Mouse (Mus musculus) regulatory T cell (primary cell): ENCODE measurements around the gene Gm31571.
"Not testable (repeated sequence)": the region's sequence is repeated elsewhere in the genome, so short reads cannot be mapped to it uniquely, and the experiment has no call there.

Experiments used
- in situ Hi-C: fragments of 300-600 bp; cut with MboI, MseI; formaldehyde crosslinking; loops from one replicate; pipeline ENCODE4 v1.15.1; 2025; ENCODE audit warnings: high pct_unique_total_duplicates

The Gm31571 gene

GRCm38 (mm10) chrY:22051253-22051652 is at the start of gene Gm31571:
Gene Gm31571 (minus strand): TSS chrY:22051353.
- in situ Hi-C loops = not testable (repeated sequence)
